Mouse (Mus musculus): ENCODE data around the gene Gm21663. TPM values are rescaled to one million over a fixed set of nuclear protein-coding genes. Genes with fewer than 3 reads are reported as not detected.

Gm21663 gene
- polyA plus RNA-seq, 1 experiment from 2014 or later, result not detected

Other genes with a start within 250 kb of the Gm21663 start
- 9.3 and 10.2 TPM in 2 replicates for gene Xrcc2, start 236.6 kb downstream of the Gm21663 start, polyA plus RNA-seq (2016; fragmentation: Nextera tagmentation; extraction: Ambion mirVana)
- gene Actr3b, start 182.4 kb downstream of the Gm21663 start, polyA plus RNA-seq (2016; fragmentation: Nextera tagmentation; extraction: Ambion mirVana), result 7.7 and 7.9 TPM in 2 replicates
- 0.12 TPM in 1 of 2 replicates, not detected in the other for gene Gm21671, start 12.0 kb upstream of the Gm21663 start, polyA plus RNA-seq (2016; fragmentation: Nextera tagmentation; extraction: Ambion mirVana)
- not detected in 2 replicates for gene Gm21680, start 30.3 kb upstream of the Gm21663 start, polyA plus RNA-seq (2016; fragmentation: Nextera tagmentation; extraction: Ambion mirVana)
- not detected in 2 replicates for gene Gm21698, start 46.3 kb upstream of the Gm21663 start, polyA plus RNA-seq (2016; fragmentation: Nextera tagmentation; extraction: Ambion mirVana)
- 0.10 TPM in 1 of 2 replicates, not detected in the other for gene Gm1979, start 62.4 kb upstream of the Gm21663 start, polyA plus RNA-seq (2016; fragmentation: Nextera tagmentation; extraction: Ambion mirVana)
- gene Gm5862, start 80.5 kb upstream of the Gm21663 start, polyA plus RNA-seq (2016; fragmentation: Nextera tagmentation; extraction: Ambion mirVana), result 0.09 TPM in 1 of 2 replicates, not detected in the other
- gene Speer4a, start 97.2 kb upstream of the Gm21663 start, polyA plus RNA-seq (2016; fragmentation: Nextera tagmentation; extraction: Ambion mirVana), result 0.17 TPM in 1 of 2 replicates, not detected in the other
- gene Gm7347, start 116.2 kb upstream of the Gm21663 start, polyA plus RNA-seq (2016; fragmentation: Nextera tagmentation; extraction: Ambion mirVana), result not detected in 2 replicates
- gene Gm10471, start 146.9 kb upstream of the Gm21663 start, polyA plus RNA-seq (2016; fragmentation: Nextera tagmentation; extraction: Ambion mirVana), result 0.08 TPM in 1 of 2 replicates, not detected in the other
- gene 5031410I06Rik, start 163.0 kb upstream of the Gm21663 start, polyA plus RNA-seq (2016; fragmentation: Nextera tagmentation; extraction: Ambion mirVana), result 0.13 TPM in 1 of 2 replicates, not detected in the other
- 0.09 TPM in 1 of 2 replicates, not detected in the other for gene Gm10220, start 179.0 kb upstream of the Gm21663 start, polyA plus RNA-seq (2016; fragmentation: Nextera tagmentation; extraction: Ambion mirVana)

Measured in midbrain, embryonic 12.5 days (tissue).